Comparison of ENCODE assay signal across 8 mouse cellular contexts in genomic region chr2:27514639-27515328, GRCm38 (mm10). TPM values are rescaled to one million over a fixed set of nuclear protein-coding genes. Genes with fewer than 3 reads are reported as not detected.
A peak's percentile ranks its signal among the peaks of the same experiment; 100 is the strongest.
DNase-seq lines count a peak whose midpoint lies in the region; ATAC-seq lines count a peak whose summit lies in the region.

Gene Wdr5, plus strand, starts transcription at chr2:27515157.

- peak within 1 kb of the TSS; percentile 98 for H3K4me3 ChIP-seq in hindbrain, embryonic 14.5 days (replicated peaks; ENCODE audit: low read length)

- peak within 1 kb of the TSS; percentile 80 for H3K27ac ChIP-seq in hindbrain, embryonic 14.5 days

- WGBS in hindbrain, embryonic 14.5 days: under 1% methylated on average over 57 of the region's 57 CpGs

- no peaks in the 10 kb centered on the region for H3K27me3 ChIP-seq in hindbrain, embryonic 14.5 days (ENCODE audit: control insufficient read depth, insufficient read depth, low read length)

- peaks cover 25% of the 10 kb centered on the region for H3K4me1 ChIP-seq in hindbrain, embryonic 14.5 days (replicated peaks; ENCODE audit: control insufficient read depth, insufficient read depth, low read length)

- H3K4me2 ChIP-seq in hindbrain, embryonic 14.5 days (replicated peaks): peak within 1 kb of the TSS; percentile 84

- no peaks in the 10 kb centered on the region for H3K9me3 ChIP-seq in hindbrain, embryonic 14.5 days (ENCODE audit: control insufficient read depth, low read length)

- peaks cover 9% of the 10 kb centered on the region for H3K36me3 ChIP-seq in hindbrain, embryonic 14.5 days (replicated peaks; ENCODE audit: control insufficient read depth, insufficient read depth)

- DNase-seq in R1 (ENCODE audit: low read depth, low spot score): peak; percentile 95
- peak; percentile 99 to 100 for DNase-seq in cerebellum, postnatal 25 days
- DNase-seq in frontal cortex, postnatal 25 days (ENCODE audit: low spot score in 2 of 2): peak; percentile 94 to 96
- peak; percentile 91 for DNase-seq in hindbrain, embryonic 14.5 days (ENCODE audit: low spot score)
- peak; percentile 96 to 99 for DNase-seq in layer of hippocampus, postnatal 36 days
- DNase-seq in lung, postnatal 36 days: peak; percentile 95
- DNase-seq in retina, postnatal 1 day: peak; percentile 95
- DNase-seq in urinary bladder, adult 18-20 months (ENCODE audit: low spot score in 2 of 2): peak; percentile 96 to 100

- H3K9ac ChIP-seq in hindbrain, embryonic 14.5 days: peak within 1 kb of the TSS; percentile 94

- peak; percentile 92 for ATAC-seq in hindbrain, embryonic 14.5 days (ENCODE audit: low FRiP score)

RNA-seq across cellular contexts. Expression of gene Wdr5, which starts in this region (rescaled TPM):
- polyA plus RNA-seq in hindbrain, embryonic 14.5 days (2014; fragmentation: Nextera tagmentation; extraction: Ambion mirVana): 39.1 and 42.1 TPM in 2 replicates
- total RNA-seq in layer of hippocampus, postnatal 36 days (2021): 10 to 100 TPM; 27.1 to 27.7 TPM

Comparison
In these comparisons a context has a peak if more than half of its experiments do, and no peak if none do; other contexts are left out.
1. Peak in every context shown above with its lines: DNase-seq, ATAC-seq, H3K4me3 ChIP-seq and H3K27ac ChIP-seq.